Mouse (Mus musculus) gastrocnemius, adult 2 months (tissue): Measurements from ENCODE around the gene Prkar1a. TPM values are rescaled to one million over a fixed set of nuclear protein-coding genes. Genes with fewer than 3 reads are reported as not detected.
"Not testable (repeated sequence)": the region's sequence is repeated elsewhere in the genome, so short reads cannot be mapped to it uniquely, and the experiment has no call there.

Experiments used
- DNase-seq: peaks from one replicate; pipeline ENCODE4 v3.0.0; 2022
- H3K27ac ChIP-seq: fragments of 200-600 bp; 2 replicates; pipeline ENCODE4 v1.8.1; 2022; ENCODE audit warnings: mild to moderate bottlenecking
- H3K4me3 ChIP-seq: fragments of 200-600 bp; 2 replicates; pipeline ENCODE4 v1.8.1; 2022; ENCODE audit warnings: mild to moderate bottlenecking, moderate library complexity
- CTCF ChIP-seq: fragments of 200-600 bp; IDR thresholded peaks from 2 replicates; pipeline ENCODE4 v1.8.1; 2022; ENCODE audit warnings: antibody characterized with exemption, mild to moderate bottlenecking, moderate library complexity
- intact Hi-C: fragments of 180-260 bp; cut with DNase I; formaldehyde crosslinking; loops from one replicate; pipeline ENCODE4 v1.15.1; 2025
- total RNA-seq, 2 experiments: library from RNA; stranded (reverse); gene quantifications; 2 replicates each; pipeline ENCODE4 v1.2.3; 2021

The Prkar1a gene
- total RNA-seq, 2 experiments from 2014 or later, result 98.9 to 117 TPM

GRCm38 (mm10) chr11:109619055-109619454 lies 30.1 kb upstream of the Prkar1a start:
- TF ChIP-seq CTCF, result peak; percentile 68
- intact Hi-C loops, result loop anchor here (1.0 to 10.0 kb wide), 2 partner anchors 174 to 284 kb away; no protein-coding TSS in a partner anchor
- H3K4me3 ChIP-seq, H3K27ac ChIP-seq: not testable (repeated sequence)
- DNase-seq, result peak; percentile 77

GRCm38 (mm10) chr11:109620356-109620755 lies 28.8 kb upstream of the Prkar1a start:
- Histone ChIP-seq H3K27ac (no peak overlapping the region), H3K4me3 (no peak overlapping the region)
- intact Hi-C loops, result loop anchor here (2.0 kb wide), 1 partner anchor 240 kb away; no protein-coding TSS in a partner anchor
- no peak for DNase-seq
- TF ChIP-seq CTCF, result no peak

GRCm38 (mm10) chr11:109621183-109621582 lies 28.0 kb upstream of the Prkar1a start:
- DNase-seq, result peak; percentile 43
- intact Hi-C loops, result loop anchor here (2.0 kb wide), 1 partner anchor 240 kb away; no protein-coding TSS in a partner anchor
- no peak overlapping the region for H3K27ac ChIP-seq

GRCm38 (mm10) chr11:109622518-109623037 lies 26.6 kb upstream of the Prkar1a start:
- Histone ChIP-seq H3K4me3 (peak overlapping the region; percentile 58), H3K27ac (peak overlapping the region; percentile 87)
- DNase-seq, result peak; percentile 50
- intact Hi-C loops, result no loop called here
- no peak for TF ChIP-seq CTCF

More at GRCm38 (mm10) chr11:109621183-109621582, 28.0 kb upstream of the Prkar1a start:
- no peak overlapping the region for H3K4me3 ChIP-seq
- peak; percentile 79 for TF ChIP-seq CTCF

GRCm38 (mm10) chr11:109623238-109623637 lies 26.0 kb upstream of the Prkar1a start:
- DNase-seq, result no peak
- H3K27ac ChIP-seq, result peak overlapping the region; percentile 87
- TF ChIP-seq CTCF, result no peak
- intact Hi-C loops, result no loop called here
- no peak overlapping the region for H3K4me3 ChIP-seq

GRCm38 (mm10) chr11:109627648-109628047 lies 21.6 kb upstream of the Prkar1a start:
- no peak overlapping the region for H3K27ac ChIP-seq

GRCm38 (mm10) chr11:109628099-109628498 lies 21.1 kb upstream of the Prkar1a start:
- Histone ChIP-seq H3K4me3 (no peak overlapping the region), H3K27ac (no peak overlapping the region)
- no peak for TF ChIP-seq CTCF
- DNase-seq, result no peak
- intact Hi-C loops, result no loop called here

More at GRCm38 (mm10) chr11:109627648-109628047, 21.6 kb upstream of the Prkar1a start:
- no peak overlapping the region for H3K4me3 ChIP-seq
- TF ChIP-seq CTCF, result peak; percentile 46
- no peak for DNase-seq
- intact Hi-C loops, result no loop called here

- Histone ChIP-seq H3K4me3 (no peak overlapping the region), H3K27ac (peak overlapping the region; percentile 76)
- no peak for TF ChIP-seq CTCF
- peak; percentile 71 for DNase-seq
- intact Hi-C loops, result no loop called here
Observed at GRCm38 (mm10) chr11:109629021-109629521, 20.1 kb upstream of the Prkar1a start.

GRCm38 (mm10) chr11:109634928-109635327 lies 14.3 kb upstream of the Prkar1a start:
- intact Hi-C loops, result no loop called here
- Histone ChIP-seq H3K27ac (no peak overlapping the region), H3K4me3 (no peak overlapping the region)
- no peak for TF ChIP-seq CTCF
- no peak for DNase-seq

GRCm38 (mm10) chr11:109635871-109636395 lies 13.3 kb upstream of the Prkar1a start:
- no peak overlapping the region for H3K27ac ChIP-seq
- TF ChIP-seq CTCF, result no peak
- no peak overlapping the region for H3K4me3 ChIP-seq
- intact Hi-C loops, result no loop called here
- DNase-seq, result no peak

GRCm38 (mm10) chr11:109641498-109642222 lies 7.5 kb upstream of the Prkar1a start:
- Histone ChIP-seq H3K4me3 (no peak overlapping the region), H3K27ac (peak overlapping the region; percentile 24; the same call in 1 of the 2 replicates)
- TF ChIP-seq CTCF, result no peak
- DNase-seq, result no peak
- intact Hi-C loops, result no loop called here

GRCm38 (mm10) chr11:109648510-109648909 lies 695 bp upstream of the Prkar1a start:
- intact Hi-C loops, result no loop called here
- DNase-seq, result peak; percentile 44
- Histone ChIP-seq H3K4me3 (no peak overlapping the region), H3K27ac (peak overlapping the region; percentile 54)
- no peak for TF ChIP-seq CTCF

- Histone ChIP-seq H3K4me3 (peak overlapping the region; percentile 97), H3K27ac (peak overlapping the region; percentile 97)
- peak; percentile 82 for DNase-seq
- no peak for TF ChIP-seq CTCF
- intact Hi-C loops, result no loop called here
Observed at GRCm38 (mm10) chr11:109649975-109650701, 933 bp downstream of the Prkar1a start.
